Mouse (Mus musculus): Measurements from ENCODE around the gene Grm4. TPM values are rescaled to one million over a fixed set of nuclear protein-coding genes. Genes with fewer than 3 reads are reported as not detected.

The Grm4 gene
- total and polyA plus RNA-seq, 3 experiments: 0.06 TPM; not detected in 2

- Histone ChIP-seq H3K9ac (ENCODE audit: control insufficient read depth, low read depth, low read length, poor library complexity, severe bottlenecking) (no peak overlapping the region), H3K9me3 (replicated peaks; ENCODE audit: insufficient read depth, low read length) (no peaks in the 10 kb centered on the region), H3K27ac (ENCODE audit: control insufficient read depth, low read depth, low read length) (no peak overlapping the region), H3K27me3 (ENCODE audit: control insufficient read depth in 1 of 2, insufficient read depth in 2 of 2, low read length in 2 of 2) (no peaks in the 10 kb centered on the region), H3K36me3 (ENCODE audit: control insufficient read depth in 1 of 2, insufficient read depth in 2 of 2, low read length in 2 of 2) (no peaks in the 10 kb centered on the region), H3K4me1 (ENCODE audit: control insufficient read depth in 1 of 2, insufficient read depth in 2 of 2, low read length in 2 of 2) (no peaks in the 10 kb centered on the region), H3K79me2 (ENCODE audit: control insufficient read depth, insufficient read depth, low read length, poor library complexity) (no peaks in the 10 kb centered on the region), H3K4me3 (ENCODE audit: control insufficient read depth in 1 of 2, insufficient read depth in 1 of 2, low read depth in 2 of 2, low read length in 2 of 2) (no peak overlapping the region)
- no peak for DNase-seq (ENCODE audit: low read depth, low spot score)
- TF ChIP-seq CTCF (IDR thresholded peaks at IDR 0.05 in 2 of 3, conservative IDR thresholded peaks at IDR 0.05 in 1 of 3; ENCODE audit: control insufficient read depth in 1 of 3, insufficient read depth in 1 of 3, low read depth in 2 of 3, low read length in 3 of 3, poor library complexity in 1 of 3, severe bottlenecking in 1 of 3) (no peak), BHLHE40 (IDR thresholded peaks at IDR 0.05; ENCODE audit: borderline replicate concordance, low read depth, low read length) (no peak), TAL1 (IDR thresholded peaks at IDR 0.05; ENCODE audit: low read length) (no peak), RAD21 (IDR thresholded peaks at IDR 0.05; ENCODE audit: low read depth, low read length) (no peak), ZMIZ1 (IDR thresholded peaks at IDR 0.05; ENCODE audit: low read depth, low read length) (no peak), POLR2A (IDR thresholded peaks at IDR 0.05; ENCODE audit: control insufficient read depth in 1 of 2, insufficient read depth in 1 of 2, low read depth in 1 of 2, low read length in 2 of 2, poor library complexity in 1 of 2) (no peak)
These were observed 78.6 kb downstream of the Grm4 start for GRCm38 (mm10) chr17:27442538-27443113.

GRCm38 (mm10) chr17:27441778-27442177, 79.4 kb downstream of the Grm4 start:
- H3K27me3 ChIP-seq (ENCODE audit: control insufficient read depth in 1 of 2, insufficient read depth in 2 of 2, low read length in 2 of 2): no peaks in the 10 kb centered on the region
- H3K4me1 ChIP-seq (ENCODE audit: control insufficient read depth in 1 of 2, insufficient read depth in 2 of 2, low read length in 2 of 2): no peaks in the 10 kb centered on the region
- no peaks in the 10 kb centered on the region for H3K36me3 ChIP-seq (ENCODE audit: control insufficient read depth in 1 of 2, insufficient read depth in 2 of 2, low read length in 2 of 2)
- no peaks in the 10 kb centered on the region for H3K79me2 ChIP-seq (ENCODE audit: control insufficient read depth, insufficient read depth, low read length, poor library complexity)
- TF ChIP-seq RCOR1 (IDR thresholded peaks at IDR 0.05; ENCODE audit: low read depth, low read length) (no peak), BHLHE40 (IDR thresholded peaks at IDR 0.05; ENCODE audit: borderline replicate concordance, low read depth, low read length) (no peak), TAL1 (IDR thresholded peaks at IDR 0.05; ENCODE audit: low read length) (no peak), MYC (IDR thresholded peaks at IDR 0.05; ENCODE audit: low read depth, low read length) (no peak), POLR2AphosphoS5 (IDR thresholded peaks at IDR 0.05; ENCODE audit: borderline replicate concordance, low read depth, low read length) (no peak), ETS1 (IDR thresholded peaks at IDR 0.05; ENCODE audit: low read depth, low read length) (no peak), MEF2A (IDR thresholded peaks at IDR 0.05; ENCODE audit: extremely low read depth, insufficient replicate concordance, low read depth, low read length, poor library complexity, severe bottlenecking) (no peak), RAD21 (IDR thresholded peaks at IDR 0.05; ENCODE audit: low read depth, low read length) (no peak), POLR2A (IDR thresholded peaks at IDR 0.05; ENCODE audit: control insufficient read depth in 1 of 2, insufficient read depth in 1 of 2, low read depth in 1 of 2, low read length in 2 of 2, poor library complexity in 1 of 2) (no peak), CHD2 (IDR thresholded peaks at IDR 0.05; ENCODE audit: low read length) (no peak), MAFK (IDR thresholded peaks at IDR 0.05; ENCODE audit: borderline replicate concordance, low read depth, low read length) (no peak)
- no peak overlapping the region for H3K9ac ChIP-seq (ENCODE audit: control insufficient read depth, low read depth, low read length, poor library complexity, severe bottlenecking)
- no peaks in the 10 kb centered on the region for H3K9me3 ChIP-seq (replicated peaks; ENCODE audit: insufficient read depth, low read length)
- no peak overlapping the region for H3K4me3 ChIP-seq (ENCODE audit: control insufficient read depth in 1 of 2, insufficient read depth in 1 of 2, low read depth in 2 of 2, low read length in 2 of 2)
- H3K27ac ChIP-seq (ENCODE audit: control insufficient read depth, low read depth, low read length): no peak overlapping the region
- no peak for DNase-seq (ENCODE audit: low read depth, low spot score)

GRCm38 (mm10) chr17:27435799-27436198, 85.4 kb downstream of the Grm4 start:
- no peak overlapping the region for H3K27ac ChIP-seq (ENCODE audit: control insufficient read depth, low read depth, low read length)
- no peak overlapping the region for H3K4me3 ChIP-seq (ENCODE audit: control insufficient read depth in 1 of 2, insufficient read depth in 1 of 2, low read depth in 2 of 2, low read length in 2 of 2)
- H3K9me3 ChIP-seq (replicated peaks; ENCODE audit: insufficient read depth, low read length): no peaks in the 10 kb centered on the region
- H3K4me1 ChIP-seq (ENCODE audit: control insufficient read depth in 1 of 2, insufficient read depth in 2 of 2, low read length in 2 of 2): no peaks in the 10 kb centered on the region
- no peaks in the 10 kb centered on the region for H3K27me3 ChIP-seq (ENCODE audit: control insufficient read depth in 1 of 2, insufficient read depth in 2 of 2, low read length in 2 of 2)
- H3K36me3 ChIP-seq (ENCODE audit: control insufficient read depth in 1 of 2, insufficient read depth in 2 of 2, low read length in 2 of 2): no peaks in the 10 kb centered on the region
- no peaks in the 10 kb centered on the region for H3K79me2 ChIP-seq (ENCODE audit: control insufficient read depth, insufficient read depth, low read length, poor library complexity)
- DNase-seq (ENCODE audit: low read depth, low spot score): no peak
- no peak overlapping the region for H3K9ac ChIP-seq (ENCODE audit: control insufficient read depth, low read depth, low read length, poor library complexity, severe bottlenecking)
- TF ChIP-seq UBTF (IDR thresholded peaks at IDR 0.05; ENCODE audit: borderline replicate concordance, insufficient read depth, low read depth, low read length) (no peak), TBP (IDR thresholded peaks at IDR 0.05; ENCODE audit: low read depth, low read length) (no peak), POLR2AphosphoS5 (IDR thresholded peaks at IDR 0.05; ENCODE audit: borderline replicate concordance, low read depth, low read length) (no peak), ZMIZ1 (IDR thresholded peaks at IDR 0.05; ENCODE audit: low read depth, low read length) (no peak), TCF12 (IDR thresholded peaks at IDR 0.05; ENCODE audit: low read depth, low read length) (no peak), POLR2AphosphoS2 (IDR thresholded peaks at IDR 0.05; ENCODE audit: low read length) (no peak), RAD21 (IDR thresholded peaks at IDR 0.05; ENCODE audit: low read depth, low read length) (no peak), MXI1 (IDR thresholded peaks at IDR 0.05; ENCODE audit: low read depth, low read length) (no peak), E2F4 (IDR thresholded peaks at IDR 0.05; ENCODE audit: borderline replicate concordance, low read depth, low read length) (no peak), MEF2A (IDR thresholded peaks at IDR 0.05; ENCODE audit: extremely low read depth, insufficient replicate concordance, low read depth, low read length, poor library complexity, severe bottlenecking) (no peak), MAZ (IDR thresholded peaks at IDR 0.05; ENCODE audit: low read depth, low read length) (no peak), ETS1 (IDR thresholded peaks at IDR 0.05; ENCODE audit: low read depth, low read length) (no peak), EP300 (IDR thresholded peaks at IDR 0.05; ENCODE audit: low read depth in 1 of 2, low read length in 2 of 2) (no peak), SMC3 (IDR thresholded peaks at IDR 0.05; ENCODE audit: low read depth, low read length) (no peak), ELF1 (IDR thresholded peaks at IDR 0.05; ENCODE audit: low read depth, low read length) (no peak), ZKSCAN1 (IDR thresholded peaks at IDR 0.05; ENCODE audit: low read depth, low read length) (no peak)
